Mouse (Mus musculus) heart, postnatal 4 days (tissue): ENCODE results near the gene Dtx2. TPM values are rescaled to one million over a fixed set of nuclear protein-coding genes. Genes with fewer than 3 reads are reported as not detected.
"Not testable (repeated sequence)": the region's sequence is repeated elsewhere in the genome, so short reads cannot be mapped to it uniquely, and the experiment has no call there.

Experiments used
- DNase-seq: peaks from one replicate; pipeline ENCODE4 v3.0.0; 2021
- total RNA-seq, 2 experiments: library from RNA; stranded (reverse); gene quantifications; 2 replicates each; pipeline ENCODE4 v1.2.3; 2021

The Dtx2 gene
- total RNA-seq, 2 experiments from 2014 or later = 9.7 to 10.7 TPM

DNA sequence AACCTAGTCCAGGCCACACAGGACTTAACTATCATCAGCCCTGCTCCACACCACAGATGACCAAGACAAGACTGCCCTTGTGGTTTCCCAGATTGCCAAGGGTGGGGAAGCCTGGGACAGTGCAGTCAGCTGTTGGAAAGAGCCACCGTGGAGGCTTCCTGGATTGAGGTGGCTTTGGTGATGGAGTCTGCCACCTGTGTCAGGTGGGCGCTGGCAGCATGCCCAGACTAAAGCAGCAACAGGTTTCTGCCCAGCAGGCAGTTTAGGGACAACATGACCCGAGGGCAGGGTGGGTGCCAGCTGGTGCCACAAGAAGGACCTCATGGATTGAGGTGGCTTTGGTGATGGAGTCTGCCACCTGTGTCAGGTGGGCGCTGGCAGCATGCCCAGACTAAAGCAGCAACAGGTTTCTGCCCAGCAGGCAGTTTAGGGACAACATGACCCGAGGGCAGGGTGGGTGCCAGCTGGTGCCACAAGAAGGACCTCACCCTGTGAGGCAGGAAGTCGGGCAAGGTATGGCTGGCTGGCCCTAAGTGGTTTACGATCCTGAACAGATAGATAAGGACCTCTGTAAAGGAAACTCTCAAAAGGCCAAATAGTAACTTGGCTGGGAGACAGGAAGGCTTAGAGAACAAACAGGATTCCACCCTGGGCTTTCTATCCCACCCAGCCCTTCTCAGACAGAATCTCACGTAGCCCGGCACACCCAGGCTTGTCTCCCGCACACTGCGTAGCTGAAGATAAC is 72.0 kb downstream of the Dtx2 start:
- not testable (repeated sequence) for DNase-seq

DNA sequence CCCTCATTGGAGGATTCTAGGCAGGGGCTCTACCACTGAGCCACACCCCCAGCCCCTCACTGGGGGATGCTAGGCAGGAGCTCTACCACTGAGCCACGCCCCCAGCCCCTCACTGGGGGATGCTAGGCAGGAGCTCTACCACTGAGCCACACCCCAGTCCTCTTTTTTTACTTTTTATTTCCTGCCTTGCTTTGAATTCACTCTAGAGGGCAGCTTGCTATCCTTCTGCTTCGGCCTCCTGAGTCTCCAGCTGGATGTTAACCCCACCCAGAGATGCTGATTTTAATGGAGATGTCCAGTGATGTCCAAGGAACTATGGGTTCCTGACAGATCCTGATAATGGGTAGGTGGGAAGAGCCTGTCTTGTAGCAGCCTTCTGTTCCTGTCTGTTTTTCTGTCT is 74.8 kb downstream of the Dtx2 start:
- DNase-seq = no peak

DNA sequence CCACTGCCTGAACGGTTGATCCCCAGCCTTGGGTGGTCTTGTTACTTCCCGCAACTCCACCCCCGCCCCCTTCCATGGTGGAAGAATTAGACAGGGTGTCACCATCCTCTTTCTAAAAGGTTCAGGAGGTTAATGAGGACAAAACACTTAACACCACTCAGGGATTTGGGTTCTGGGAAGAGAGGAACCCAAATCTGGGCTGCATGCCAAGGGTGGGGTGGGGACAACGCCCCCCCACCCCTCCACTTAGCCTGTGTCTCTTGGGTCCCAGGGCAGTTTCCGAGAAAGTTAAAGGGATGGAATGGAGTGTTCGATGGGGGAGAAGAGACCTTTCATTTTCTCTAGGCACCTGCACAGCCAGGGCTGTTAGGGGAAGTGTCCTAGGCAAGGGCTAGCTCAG is 78.5 kb downstream of the Dtx2 start:
- DNase-seq = no peak

DNA sequence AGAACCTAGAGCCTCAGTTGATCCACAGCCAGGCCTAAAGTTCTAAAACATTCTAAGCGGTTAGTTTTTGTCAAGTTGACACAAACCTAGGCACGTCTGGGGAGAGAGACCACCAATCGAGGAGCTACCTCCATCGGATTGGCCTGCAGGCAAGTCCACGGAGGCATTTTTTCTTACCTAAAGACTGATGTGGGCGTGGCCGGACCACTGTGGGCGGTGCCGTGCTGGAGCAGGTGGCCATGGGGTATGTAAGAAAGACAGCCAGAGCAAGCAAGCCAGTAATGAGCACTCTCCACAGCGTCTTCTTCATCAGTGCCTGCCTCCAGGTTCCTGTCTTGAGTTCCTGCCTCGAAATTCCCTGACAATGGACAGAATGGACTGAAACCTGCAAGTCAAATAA is 78.9 kb downstream of the Dtx2 start:
- DNase-seq = no peak

DNA sequence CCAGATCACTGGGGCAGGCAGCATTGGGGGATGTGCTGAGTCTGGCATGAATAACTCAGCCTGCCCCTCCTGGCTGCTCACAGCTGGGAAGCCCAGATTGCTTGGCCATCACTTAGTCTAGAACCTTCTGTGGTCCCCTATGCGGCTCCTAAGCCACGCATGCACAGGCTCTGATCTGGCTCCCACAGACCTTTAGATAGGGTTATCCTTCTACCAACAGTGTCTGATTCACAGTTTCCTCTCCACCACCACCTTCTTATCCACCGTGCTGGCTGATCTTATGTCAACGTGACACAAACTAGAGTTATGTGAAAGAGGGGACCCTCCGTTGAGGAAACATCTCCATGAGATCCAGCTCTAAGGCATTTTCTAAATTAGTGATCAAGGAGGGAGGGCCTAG is 80.5 kb downstream of the Dtx2 start:
- DNase-seq = no peak

DNA sequence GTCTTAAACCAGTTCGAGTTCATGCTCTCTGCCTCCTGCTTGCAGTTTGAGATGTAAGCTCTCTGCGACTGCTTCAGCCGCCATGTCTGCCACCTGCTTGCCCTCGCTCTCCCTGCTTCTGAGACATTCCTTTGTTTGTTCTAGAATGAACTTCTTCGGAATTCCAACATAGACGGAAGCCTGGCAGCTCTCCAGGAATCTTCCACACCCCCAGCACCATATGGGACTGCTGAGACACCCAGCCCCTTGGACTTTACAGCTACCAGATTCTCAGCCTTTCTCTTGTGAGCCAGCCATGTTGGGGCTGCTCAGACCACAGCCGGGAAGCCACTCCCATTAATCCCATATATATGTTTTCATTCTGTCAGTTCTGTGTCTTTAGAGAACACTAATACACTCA is 81.7 kb downstream of the Dtx2 start:
- DNase-seq = peak; percentile 40

DNA sequence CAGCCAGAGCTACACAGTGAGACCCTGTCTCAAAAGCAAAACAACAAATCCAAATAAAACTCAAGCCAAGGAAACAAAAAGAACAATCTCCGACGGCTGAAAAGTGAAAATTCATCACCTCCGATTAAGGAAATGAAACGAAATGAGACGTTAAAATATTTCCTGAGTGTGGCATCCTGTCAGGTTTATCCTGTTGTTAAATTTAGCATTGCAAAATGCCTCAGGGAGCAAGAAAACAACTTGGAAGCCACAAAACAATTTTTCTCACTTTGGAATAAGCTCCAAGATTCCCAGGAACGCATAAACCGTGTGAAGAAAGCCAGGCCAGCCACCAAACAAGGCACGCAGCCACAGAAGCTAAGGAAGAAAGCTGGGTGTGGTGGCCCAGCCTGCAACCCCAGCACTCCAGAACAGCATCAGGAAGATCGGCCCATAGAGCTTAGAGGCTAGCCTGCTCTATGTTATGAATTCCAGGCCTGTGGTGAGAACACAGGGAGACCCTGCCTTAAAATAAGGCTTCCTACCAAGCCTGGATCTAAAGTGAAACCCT is 82.5 kb downstream of the Dtx2 start:
- no peak for DNase-seq

DNA sequence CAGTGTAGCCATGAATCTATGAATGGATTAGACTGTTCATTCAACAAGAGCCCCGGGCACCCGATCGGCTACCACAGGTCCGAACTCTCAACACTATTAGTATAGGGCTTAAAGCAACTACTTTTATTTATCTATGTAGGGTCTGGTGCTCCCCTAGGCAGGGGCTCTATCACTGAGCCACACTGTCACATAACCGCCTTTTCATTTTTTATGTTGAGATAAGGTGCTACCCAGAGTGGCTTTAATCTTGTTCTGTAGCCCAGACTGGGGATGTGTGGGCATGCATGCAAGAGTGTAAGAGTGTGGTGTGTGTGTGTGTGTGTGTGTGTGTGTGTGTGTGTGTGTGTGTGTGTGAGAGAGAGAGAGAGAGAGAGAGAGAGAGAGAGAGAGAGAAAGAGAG is 83.5 kb downstream of the Dtx2 start:
- DNase-seq = no peak

DNA sequence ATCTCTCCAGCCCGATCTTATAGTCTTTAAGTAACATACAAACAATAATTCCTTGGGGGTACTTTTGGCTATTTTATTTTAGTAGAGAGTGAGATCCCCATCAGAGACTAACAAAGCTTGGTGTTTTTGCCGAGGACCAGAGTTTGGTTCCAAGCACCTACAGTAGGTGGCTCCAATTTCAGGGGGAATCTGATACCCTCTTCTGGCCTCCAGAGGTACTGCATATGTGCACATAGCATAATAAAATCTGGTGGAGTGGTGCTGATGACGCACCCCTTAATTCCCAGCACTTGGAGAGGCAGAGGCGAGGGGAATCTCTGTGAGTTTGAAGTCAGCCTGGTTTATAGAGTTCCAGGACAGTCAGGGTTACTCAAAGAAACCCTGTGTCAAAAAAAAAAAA is 87.7 kb downstream of the Dtx2 start:
- no peak for DNase-seq

Other genes with a start within 250 kb of the Dtx2 start
- not detected for gene Styxl1, start 216.4 kb upstream of the Dtx2 start, total RNA-seq
- gene Mdh2, start 216.3 kb upstream of the Dtx2 start, total RNA-seq = 1,000 to 10,000 TPM; 1,387 to 1,444 TPM
- gene Srrm3, start 187.9 kb upstream of the Dtx2 start, total RNA-seq = under 1 TPM; 0.12 to 0.20 TPM
- 100 to 1,000 TPM; 397 to 401 TPM for gene Hspb1, start 106.9 kb upstream of the Dtx2 start, total RNA-seq
- 100 to 1,000 TPM; 285 to 292 TPM for gene Ywhag, start 60.2 kb upstream of the Dtx2 start, total RNA-seq
- gene Ssc4d, start 20.3 kb upstream of the Dtx2 start, total RNA-seq = under 1 TPM; 0.36 to 0.69 TPM
- gene Zp3, start 14.7 kb upstream of the Dtx2 start, total RNA-seq = not detected
- 10 to 100 TPM; 25.8 to 30.7 TPM for gene Upk3b, start 43.7 kb downstream of the Dtx2 start, total RNA-seq
- gene Upk3bl, start 59.7 kb downstream of the Dtx2 start, total RNA-seq = not detected
- gene Rasa4, start 89.1 kb downstream of the Dtx2 start, total RNA-seq = 1 to 10 TPM; 2.1 to 2.4 TPM
- 10 to 100 TPM; 63.4 to 67.3 TPM for gene Polr2j, start 121.8 kb downstream of the Dtx2 start, total RNA-seq
- gene Lrwd1, start 141.3 kb downstream of the Dtx2 start, total RNA-seq = 1 to 10 TPM; 7.9 to 9.5 TPM
- 1 to 10 TPM; 6.5 to 7.4 TPM for gene Alkbh4, start 141.3 kb downstream of the Dtx2 start, total RNA-seq
- gene Orai2, start 175.9 kb downstream of the Dtx2 start, total RNA-seq = 1 to 10 TPM; 2.0 to 3.3 TPM
- 10 to 100 TPM; 27.9 to 32.6 TPM for gene Prkrip1, start 204.2 kb downstream of the Dtx2 start, total RNA-seq